In the genomic region with DNA sequence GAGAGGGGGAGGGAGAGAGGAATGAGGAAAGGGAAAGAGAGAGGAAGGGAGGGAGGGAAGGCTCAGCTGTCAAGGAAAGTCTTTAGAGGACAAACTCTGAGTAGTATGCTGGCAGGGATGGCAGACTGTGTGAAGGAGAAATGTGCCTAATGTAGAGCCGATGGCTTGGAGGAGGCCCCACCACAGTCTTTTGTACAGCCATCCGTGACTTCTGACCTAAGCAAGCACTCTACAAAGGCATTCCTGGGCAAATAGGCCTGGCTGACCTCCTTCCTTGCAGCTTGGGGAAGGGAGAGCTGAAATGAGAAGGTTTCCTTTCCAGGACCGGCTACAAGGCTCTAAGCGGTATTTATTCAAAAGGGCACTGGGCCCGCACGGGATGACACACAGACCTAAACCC, we compare ENCODE assay signal across 18 mouse cellular contexts.
A peak's percentile ranks its signal among the peaks of the same experiment; 100 is the strongest.
DNase-seq lines count a peak whose midpoint lies in the region; ATAC-seq and TF ChIP-seq lines count a peak whose summit lies in the region.
"Had no signal": no experiment of that assay in that cellular context is flagged by ENCODE, and none has a peak within 500 bp of the region (broad histone marks: within the 10 kb centered on the region; RNA-seq: fewer than 3 reads in every experiment).

No protein-coding gene starts in this region.

- no peak overlapping the region for H3K4me3 ChIP-seq in kidney, postnatal 0 days (replicated peaks; ENCODE audit: low read depth, low read length)
- no peak overlapping the region for H3K4me3 ChIP-seq in embryonic facial prominence, embryonic 14.5 days (ENCODE audit: low read depth, low read length)
- no peak overlapping the region for H3K4me3 ChIP-seq in stomach, embryonic 16.5 days (replicated peaks; ENCODE audit: low read length)
- no peak overlapping the region for H3K4me3 ChIP-seq in midbrain, embryonic 11.5 days (ENCODE audit: low read depth, low read length)
- H3K4me3 ChIP-seq: midbrain, embryonic 15.5 days; neural tube, embryonic 13.5 days had no signal

- H3K4me2 ChIP-seq in kidney, postnatal 0 days (ENCODE audit: low read length): no peak overlapping the region
- H3K4me2 ChIP-seq in embryonic facial prominence, embryonic 14.5 days (ENCODE audit: low read depth, low read length): no peak overlapping the region
- no peak overlapping the region for H3K4me2 ChIP-seq in stomach, embryonic 16.5 days (ENCODE audit: low read depth, low read length)
- H3K4me2 ChIP-seq in midbrain, embryonic 11.5 days: no peak overlapping the region
- H3K4me2 ChIP-seq: midbrain, embryonic 15.5 days; neural tube, embryonic 13.5 days had no signal

- H3K9ac ChIP-seq in kidney, postnatal 0 days (ENCODE audit: low read depth, low read length): peak overlapping the region; percentile 6; the same call in 1 of the 2 replicates
- H3K9ac ChIP-seq in embryonic facial prominence, embryonic 14.5 days (ENCODE audit: low read depth, low read length): no peak overlapping the region
- H3K9ac ChIP-seq in stomach, embryonic 16.5 days (ENCODE audit: low read length): 0 out of 2 replicates have a peak overlapping the region, but pooled peaks have one; percentile 20
- H3K9ac ChIP-seq in midbrain, embryonic 11.5 days (ENCODE audit: low read length): no peak overlapping the region
- H3K9ac ChIP-seq: liver, postnatal 0 days; midbrain, embryonic 15.5 days; neural tube, embryonic 13.5 days had no signal

- peak; percentile 58 for DNase-seq in kidney, postnatal 0 days (ENCODE audit: low spot score)
- no peak for DNase-seq in kidney, adult 8-10 months
- DNase-seq in embryo, embryonic 11 days: peak; percentile 26
- peak; percentile 47 for DNase-seq in embryonic facial prominence, embryonic 14.5 days (ENCODE audit: low spot score)
- DNase-seq in ovary, postnatal 10 days (ENCODE audit: low spot score): no peak
- DNase-seq in midbrain, embryonic 11.5 days (ENCODE audit: low spot score, missing footprints): no peak
- DNase-seq: adrenal gland, adult 8-10 months; cerebellum, adult 2 months; gastrocnemius, postnatal 10 days; heart, postnatal 36 days; kidney, adult 11 months; liver, postnatal 0 days; lung, postnatal 4 days; thymus, adult 2 months had no signal

- H3K27ac ChIP-seq in kidney, postnatal 0 days: peak overlapping the region; percentile 70
- H3K27ac ChIP-seq in embryonic facial prominence, embryonic 14.5 days (replicated peaks; ENCODE audit: low read depth, low read length): peak overlapping the region; percentile 65
- H3K27ac ChIP-seq in stomach, embryonic 16.5 days (ENCODE audit: low read length): peak overlapping the region; percentile 3; the same call in 1 of the 2 replicates
- no peak overlapping the region for H3K27ac ChIP-seq in midbrain, embryonic 11.5 days (ENCODE audit: low read depth, low read length)
- H3K27ac ChIP-seq: midbrain, embryonic 15.5 days; neural tube, embryonic 13.5 days had no signal

- WGBS in kidney, postnatal 0 days: 21% methylated on average over 6 of the region's 6 CpGs
- WGBS in embryonic facial prominence, embryonic 14.5 days: 38% methylated on average over 6 of the region's 6 CpGs
- WGBS in stomach, embryonic 16.5 days: 43% methylated on average over 6 of the region's 6 CpGs
- 26% methylated on average over 6 of the region's 6 CpGs for WGBS in midbrain, embryonic 11.5 days

- TF ChIP-seq CTCF in kidney, postnatal 0 days (IDR thresholded peaks at IDR 0.05; ENCODE audit: low read depth): no peak

- H3K27me3 ChIP-seq in kidney, postnatal 0 days (ENCODE audit: insufficient read depth, low read length): no peaks in the 10 kb centered on the region
- H3K27me3 ChIP-seq in embryonic facial prominence, embryonic 14.5 days (replicated peaks; ENCODE audit: control insufficient read depth, insufficient read depth, low read length): no peaks in the 10 kb centered on the region
- H3K27me3 ChIP-seq in stomach, embryonic 16.5 days (ENCODE audit: control insufficient read depth, insufficient read depth, low read length): no peaks in the 10 kb centered on the region
- H3K27me3 ChIP-seq in midbrain, embryonic 11.5 days (ENCODE audit: control insufficient read depth, insufficient read depth, low read length): no peaks in the 10 kb centered on the region; the same call in 1 of the 2 replicates
- H3K27me3 ChIP-seq: midbrain, embryonic 15.5 days; neural tube, embryonic 13.5 days had no signal

- H3K4me1 ChIP-seq in kidney, postnatal 0 days (replicated peaks; ENCODE audit: insufficient read depth, low read length): peaks cover 12% of the 10 kb centered on the region
- peaks cover 26% of the 10 kb centered on the region for H3K4me1 ChIP-seq in embryonic facial prominence, embryonic 14.5 days (ENCODE audit: control insufficient read depth, insufficient read depth, low read length)
- H3K4me1 ChIP-seq in stomach, embryonic 16.5 days (ENCODE audit: control insufficient read depth, insufficient read depth, low read length): peaks cover 16% of the 10 kb centered on the region
- peaks cover 9% of the 10 kb centered on the region for H3K4me1 ChIP-seq in midbrain, embryonic 11.5 days (ENCODE audit: control insufficient read depth, insufficient read depth, low read length)
- H3K4me1 ChIP-seq: midbrain, embryonic 15.5 days had no signal

- no peaks in the 10 kb centered on the region for H3K9me3 ChIP-seq in kidney, postnatal 0 days (replicated peaks; ENCODE audit: low read length)
- H3K9me3 ChIP-seq in embryonic facial prominence, embryonic 14.5 days (ENCODE audit: control insufficient read depth, low read length): no peaks in the 10 kb centered on the region
- no peaks in the 10 kb centered on the region for H3K9me3 ChIP-seq in stomach, embryonic 16.5 days (replicated peaks; ENCODE audit: control insufficient read depth, low read length)
- H3K9me3 ChIP-seq in midbrain, embryonic 11.5 days (ENCODE audit: control insufficient read depth, low read length): no peaks in the 10 kb centered on the region
- H3K9me3 ChIP-seq: midbrain, embryonic 15.5 days; neural tube, embryonic 13.5 days had no signal

- no peaks in the 10 kb centered on the region for H3K36me3 ChIP-seq in kidney, postnatal 0 days (ENCODE audit: insufficient read depth, low read length)
- no peaks in the 10 kb centered on the region for H3K36me3 ChIP-seq in embryonic facial prominence, embryonic 14.5 days (ENCODE audit: control insufficient read depth, insufficient read depth, low read length)
- H3K36me3 ChIP-seq in stomach, embryonic 16.5 days (ENCODE audit: control insufficient read depth, insufficient read depth, low read length): no peaks in the 10 kb centered on the region
- H3K36me3 ChIP-seq in midbrain, embryonic 11.5 days (ENCODE audit: control insufficient read depth, insufficient read depth, low read length): no peaks in the 10 kb centered on the region
- H3K36me3 ChIP-seq: midbrain, embryonic 15.5 days; neural tube, embryonic 13.5 days had no signal

- peak; percentile 63; the same call in 1 of the 2 replicates for ATAC-seq in kidney, postnatal 0 days (replicated peaks; ENCODE audit: low FRiP score, low read depth)
- no peak for ATAC-seq in embryonic facial prominence, embryonic 14.5 days (ENCODE audit: low read depth)
- ATAC-seq in stomach, embryonic 16.5 days (ENCODE audit: insufficient read depth, low FRiP score): no peak
- no peak for ATAC-seq in midbrain, embryonic 11.5 days (ENCODE audit: low FRiP score)
- ATAC-seq: forebrain, embryonic 14.5 days; liver, postnatal 0 days; midbrain, embryonic 15.5 days had no signal

Comparison
In these comparisons a context has a peak if more than half of its experiments do, and no peak if none do; other contexts are left out.
1. DNase-seq: peak in kidney, postnatal 0 days (single experiment), embryo, embryonic 11 days (single experiment) and embryonic facial prominence, embryonic 14.5 days (single experiment); none in kidney, adult 8-10 months (0 of 2), ovary, postnatal 10 days (single experiment) and midbrain, embryonic 11.5 days (single experiment).
2. H3K9ac ChIP-seq: peak in kidney, postnatal 0 days (single experiment) and stomach, embryonic 16.5 days (single experiment); none in embryonic facial prominence, embryonic 14.5 days (single experiment) and midbrain, embryonic 11.5 days (single experiment).